Mouse (Mus musculus): ENCODE data around the gene Gm3435. TPM values are rescaled to one million over a fixed set of nuclear protein-coding genes. Genes with fewer than 3 reads are reported as not detected.
"Not testable (repeated sequence)": the region's sequence is repeated elsewhere in the genome, so short reads cannot be mapped to it uniquely, and the experiment has no call there.

Gene Gm3435
- polyA plus RNA-seq, 1 experiment from 2014 or later = 3.6 TPM

DNA sequence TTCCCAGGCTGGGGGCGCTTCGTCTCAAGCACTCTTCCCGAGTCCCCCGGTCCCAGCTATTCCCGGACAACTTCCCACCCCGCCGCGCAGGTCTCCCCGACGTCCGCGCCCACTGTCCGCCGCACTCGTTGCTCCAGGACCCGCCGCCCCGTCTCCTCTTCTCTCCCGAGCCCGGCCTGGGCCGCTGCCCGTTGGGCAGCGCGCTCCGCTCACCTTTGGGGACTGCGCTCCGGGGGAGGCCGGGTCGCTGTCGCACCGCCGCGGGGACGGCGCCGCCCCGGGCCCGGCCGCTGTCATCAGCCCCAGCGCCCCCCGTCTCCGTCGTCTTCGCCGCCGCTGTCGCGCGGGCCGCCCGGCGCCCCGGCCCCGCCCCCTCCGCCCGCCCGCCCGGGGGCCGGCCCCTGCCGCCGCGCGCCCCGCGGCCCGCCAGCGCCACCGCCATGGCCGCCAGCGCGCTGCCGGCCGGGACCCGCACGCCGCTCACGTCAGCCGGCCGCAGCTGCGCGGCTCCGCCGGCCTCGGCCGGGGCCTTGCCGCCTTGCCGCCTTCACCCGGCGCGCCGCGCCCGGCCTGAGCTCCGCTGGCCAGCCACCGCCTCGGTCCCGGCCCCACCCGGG, 17.3 kb upstream of the Gm3435 start:
- not testable (repeated sequence) for H3K9me3 ChIP-seq (ENCODE audit: control insufficient read depth); H3K27me3 ChIP-seq (replicated peaks; ENCODE audit: control insufficient read depth, insufficient read depth, low read length); H3K27ac ChIP-seq (ENCODE audit: low read depth, low read length); H3K4me3 ChIP-seq (ENCODE audit: low read depth, low read length); H3K4me1 ChIP-seq (replicated peaks; ENCODE audit: control insufficient read depth, insufficient read depth, low read length); H3K9ac ChIP-seq (ENCODE audit: low read depth, low read length); H3K4me2 ChIP-seq (replicated peaks; ENCODE audit: low read depth); H3K36me3 ChIP-seq (ENCODE audit: control insufficient read depth, insufficient read depth)
- WGBS = no CpG with 5 or more reads among the region's 98 CpGs
- peak; percentile 86 for ATAC-seq

DNA sequence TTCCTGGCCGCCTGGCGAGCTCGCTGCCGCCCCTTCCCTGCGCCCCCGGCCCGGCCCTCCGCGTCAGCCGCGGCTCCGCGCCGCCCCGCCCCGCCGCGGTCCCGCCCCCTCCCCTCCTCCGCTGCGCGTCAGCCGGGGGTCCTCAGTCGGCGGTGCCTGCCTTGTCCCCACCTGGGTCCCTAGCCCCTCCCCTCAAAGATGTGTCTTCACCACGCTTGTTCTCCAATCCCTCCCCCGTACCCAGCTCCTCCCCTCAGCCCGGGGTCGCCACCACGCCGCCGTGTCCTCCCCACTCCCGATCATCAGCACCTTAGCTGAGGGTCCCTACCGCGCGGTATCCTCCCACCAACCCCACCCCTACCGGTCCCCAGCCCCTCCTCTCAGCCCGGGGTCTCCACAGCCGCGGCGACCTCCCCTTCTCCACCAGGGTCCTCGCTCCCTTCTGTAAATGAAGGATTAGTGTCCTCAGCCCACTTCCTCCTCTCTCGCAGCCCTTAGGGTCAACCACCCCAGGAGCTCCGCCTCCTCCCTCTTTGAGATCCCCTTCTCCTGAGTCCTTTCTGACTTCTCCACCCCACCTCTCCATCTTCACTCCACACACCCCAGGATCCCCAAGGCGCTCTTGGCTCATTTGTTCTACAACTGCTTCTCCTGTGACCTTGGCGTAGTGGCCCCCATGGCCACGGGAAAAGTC, 16.7 kb upstream of the Gm3435 start:
- not testable (repeated sequence) for H3K4me3 ChIP-seq (ENCODE audit: low read depth, low read length); H3K9ac ChIP-seq (ENCODE audit: low read depth, low read length); H3K9me3 ChIP-seq (ENCODE audit: control insufficient read depth); H3K27ac ChIP-seq (ENCODE audit: low read depth, low read length); H3K36me3 ChIP-seq (ENCODE audit: control insufficient read depth, insufficient read depth); H3K27me3 ChIP-seq (replicated peaks; ENCODE audit: control insufficient read depth, insufficient read depth, low read length); H3K4me2 ChIP-seq (replicated peaks; ENCODE audit: low read depth); H3K4me1 ChIP-seq (replicated peaks; ENCODE audit: control insufficient read depth, insufficient read depth, low read length)
- peak; percentile 57 for ATAC-seq
- no CpG with 5 or more reads among the region's 47 CpGs for WGBS

DNA sequence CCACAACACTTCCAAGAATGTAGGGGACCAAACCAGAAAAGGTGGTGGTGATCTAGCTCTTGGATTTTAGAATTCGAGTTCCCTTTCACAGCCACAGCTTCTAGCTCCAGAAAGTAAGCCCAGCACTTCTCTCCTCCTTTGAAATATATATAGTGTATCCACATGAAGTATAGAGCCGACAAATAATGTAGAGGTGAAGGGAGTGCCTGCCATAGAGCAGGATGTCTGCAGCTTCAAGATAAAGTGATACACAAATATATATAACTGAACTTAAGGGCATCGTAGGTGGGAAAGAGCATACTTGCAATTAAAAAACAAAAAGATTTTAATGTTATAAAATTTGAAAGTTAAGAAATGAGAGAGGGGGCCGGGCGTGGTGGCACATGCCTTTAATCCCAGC, 15.8 kb upstream of the Gm3435 start:
- ATAC-seq; H3K36me3 ChIP-seq (ENCODE audit: control insufficient read depth, insufficient read depth); H3K4me1 ChIP-seq (replicated peaks; ENCODE audit: control insufficient read depth, insufficient read depth, low read length); H3K9me3 ChIP-seq (ENCODE audit: control insufficient read depth); H3K9ac ChIP-seq (ENCODE audit: low read depth, low read length); H3K27me3 ChIP-seq (replicated peaks; ENCODE audit: control insufficient read depth, insufficient read depth, low read length); H3K4me3 ChIP-seq (ENCODE audit: low read depth, low read length); H3K27ac ChIP-seq (ENCODE audit: low read depth, low read length); H3K4me2 ChIP-seq (replicated peaks; ENCODE audit: low read depth): not testable (repeated sequence)
- no CpG with 5 or more reads among the region's 5 CpGs for WGBS

DNA sequence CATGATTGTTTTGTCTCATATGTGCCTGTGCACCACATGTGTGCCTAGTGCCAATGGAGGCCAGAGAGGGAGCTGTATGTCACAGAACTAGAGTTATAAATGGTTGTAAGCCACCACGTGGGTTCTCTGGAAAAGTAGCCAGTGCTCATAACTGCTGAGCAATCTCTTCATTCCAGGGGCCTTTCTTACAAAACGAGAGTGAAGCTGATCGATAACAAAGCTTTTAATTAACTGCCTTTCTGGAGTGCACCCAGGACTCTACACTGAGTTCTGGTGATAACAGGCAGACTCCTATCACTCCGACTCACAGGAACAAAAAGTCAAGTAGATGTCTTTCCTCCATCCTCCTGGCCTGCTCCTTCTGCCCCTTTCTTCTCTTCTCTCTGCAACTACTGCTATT, 9.9 kb upstream of the Gm3435 start:
- H3K4me2 ChIP-seq (replicated peaks; ENCODE audit: low read depth); H3K9me3 ChIP-seq (ENCODE audit: control insufficient read depth); H3K9ac ChIP-seq (ENCODE audit: low read depth, low read length); H3K4me1 ChIP-seq (replicated peaks; ENCODE audit: control insufficient read depth, insufficient read depth, low read length); H3K27me3 ChIP-seq (replicated peaks; ENCODE audit: control insufficient read depth, insufficient read depth, low read length); H3K27ac ChIP-seq (ENCODE audit: low read depth, low read length); ATAC-seq; H3K36me3 ChIP-seq (ENCODE audit: control insufficient read depth, insufficient read depth); H3K4me3 ChIP-seq (ENCODE audit: low read depth, low read length): not testable (repeated sequence)
- no CpG with 5 or more reads among the region's 4 CpGs for WGBS

DNA sequence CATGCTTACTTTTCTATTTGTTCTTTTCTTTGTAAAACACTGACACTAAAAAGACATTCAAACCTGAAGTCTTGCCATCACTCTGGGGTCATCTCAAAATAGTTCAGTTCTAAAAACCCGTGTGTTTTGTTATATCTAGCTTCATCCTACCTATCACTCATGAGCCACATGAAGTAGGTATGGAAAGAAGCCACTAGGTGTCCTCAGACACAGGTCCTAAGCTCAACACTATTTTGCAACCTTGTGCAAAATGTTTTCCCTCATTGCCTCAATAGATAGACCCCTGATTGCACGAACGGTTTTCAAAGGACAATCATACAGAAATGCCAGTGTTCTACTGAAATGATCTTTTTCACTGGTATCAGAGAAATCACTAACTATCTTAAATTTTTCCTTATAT, 888 bp upstream of the Gm3435 start:
- H3K4me3 ChIP-seq (ENCODE audit: low read depth, low read length); H3K27ac ChIP-seq (ENCODE audit: low read depth, low read length); H3K36me3 ChIP-seq (ENCODE audit: control insufficient read depth, insufficient read depth); H3K9me3 ChIP-seq (ENCODE audit: control insufficient read depth); H3K4me1 ChIP-seq (replicated peaks; ENCODE audit: control insufficient read depth, insufficient read depth, low read length); H3K27me3 ChIP-seq (replicated peaks; ENCODE audit: control insufficient read depth, insufficient read depth, low read length); H3K4me2 ChIP-seq (replicated peaks; ENCODE audit: low read depth); H3K9ac ChIP-seq (ENCODE audit: low read depth, low read length): not testable (repeated sequence)
- peak; percentile 39 for ATAC-seq
- no CpG with 5 or more reads among the region's 3 CpGs for WGBS

DNA sequence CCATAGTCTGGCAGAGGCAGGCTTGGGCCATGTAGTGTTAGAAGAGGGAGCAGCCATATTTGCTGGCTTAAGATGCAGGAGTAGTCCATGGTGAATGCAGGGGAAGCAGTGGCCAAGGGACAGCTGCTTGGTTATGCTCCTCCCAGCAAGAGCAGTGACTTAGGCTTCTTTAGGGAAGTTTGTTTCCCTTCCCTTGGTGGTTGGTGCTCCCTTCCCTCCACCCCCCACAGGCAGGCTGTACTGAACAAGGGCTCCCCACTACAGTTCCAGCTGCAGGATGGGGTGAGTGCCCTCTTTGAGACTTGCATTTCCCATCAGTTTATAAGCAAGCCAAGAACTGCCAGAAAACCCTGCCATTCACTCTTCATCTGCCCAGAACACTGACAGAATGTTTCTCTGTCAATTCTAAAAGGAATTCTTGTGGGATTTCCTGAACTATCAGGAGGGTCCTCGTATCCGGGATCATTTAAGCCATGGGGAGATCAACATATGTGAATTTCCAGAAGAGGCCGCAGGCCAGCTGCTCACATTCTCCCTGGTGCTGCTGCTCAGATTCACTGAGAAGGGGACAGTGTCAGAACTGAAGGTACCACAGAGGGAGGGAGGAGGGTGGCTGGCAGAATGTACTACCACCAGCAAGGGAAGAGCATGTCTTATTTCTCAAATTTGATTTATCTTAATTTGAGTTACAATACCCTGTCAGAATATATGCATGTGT, 11.7 kb downstream of the Gm3435 start:
- not testable (repeated sequence) for H3K9ac ChIP-seq (ENCODE audit: low read depth, low read length); H3K9me3 ChIP-seq (ENCODE audit: control insufficient read depth); H3K4me1 ChIP-seq (replicated peaks; ENCODE audit: control insufficient read depth, insufficient read depth, low read length); H3K36me3 ChIP-seq (ENCODE audit: control insufficient read depth, insufficient read depth); ATAC-seq; H3K4me2 ChIP-seq (replicated peaks; ENCODE audit: low read depth); H3K27ac ChIP-seq (ENCODE audit: low read depth, low read length); H3K4me3 ChIP-seq (ENCODE audit: low read depth, low read length); H3K27me3 ChIP-seq (replicated peaks; ENCODE audit: control insufficient read depth, insufficient read depth, low read length)
- WGBS = 87% methylated on average over 3 of the region's 3 CpGs

DNA sequence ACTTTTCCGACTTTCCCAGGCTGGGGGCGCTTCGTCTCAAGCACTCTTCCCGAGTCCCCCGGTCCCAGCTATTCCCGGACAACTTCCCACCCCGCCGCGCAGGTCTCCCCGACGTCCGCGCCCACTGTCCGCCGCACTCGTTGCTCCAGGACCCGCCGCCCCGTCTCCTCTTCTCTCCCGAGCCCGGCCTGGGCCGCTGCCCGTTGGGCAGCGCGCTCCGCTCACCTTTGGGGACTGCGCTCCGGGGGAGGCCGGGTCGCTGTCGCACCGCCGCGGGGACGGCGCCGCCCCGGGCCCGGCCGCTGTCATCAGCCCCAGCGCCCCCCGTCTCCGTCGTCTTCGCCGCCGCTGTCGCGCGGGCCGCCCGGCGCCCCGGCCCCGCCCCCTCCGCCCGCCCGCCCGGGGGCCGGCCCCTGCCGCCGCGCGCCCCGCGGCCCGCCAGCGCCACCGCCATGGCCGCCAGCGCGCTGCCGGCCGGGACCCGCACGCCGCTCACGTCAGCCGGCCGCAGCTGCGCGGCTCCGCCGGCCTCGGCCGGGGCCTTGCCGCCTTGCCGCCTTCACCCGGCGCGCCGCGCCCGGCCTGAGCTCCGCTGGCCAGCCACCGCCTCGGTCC, 14.0 kb downstream of the Gm3435 start:
- H3K27ac ChIP-seq (ENCODE audit: low read depth, low read length); H3K9ac ChIP-seq (ENCODE audit: low read depth, low read length); H3K4me2 ChIP-seq (replicated peaks; ENCODE audit: low read depth); H3K4me3 ChIP-seq (ENCODE audit: low read depth, low read length); H3K9me3 ChIP-seq (ENCODE audit: control insufficient read depth); H3K27me3 ChIP-seq (replicated peaks; ENCODE audit: control insufficient read depth, insufficient read depth, low read length); H3K4me1 ChIP-seq (replicated peaks; ENCODE audit: control insufficient read depth, insufficient read depth, low read length); H3K36me3 ChIP-seq (ENCODE audit: control insufficient read depth, insufficient read depth): not testable (repeated sequence)
- WGBS = no CpG with 5 or more reads among the region's 97 CpGs
- ATAC-seq = peak; percentile 83

DNA sequence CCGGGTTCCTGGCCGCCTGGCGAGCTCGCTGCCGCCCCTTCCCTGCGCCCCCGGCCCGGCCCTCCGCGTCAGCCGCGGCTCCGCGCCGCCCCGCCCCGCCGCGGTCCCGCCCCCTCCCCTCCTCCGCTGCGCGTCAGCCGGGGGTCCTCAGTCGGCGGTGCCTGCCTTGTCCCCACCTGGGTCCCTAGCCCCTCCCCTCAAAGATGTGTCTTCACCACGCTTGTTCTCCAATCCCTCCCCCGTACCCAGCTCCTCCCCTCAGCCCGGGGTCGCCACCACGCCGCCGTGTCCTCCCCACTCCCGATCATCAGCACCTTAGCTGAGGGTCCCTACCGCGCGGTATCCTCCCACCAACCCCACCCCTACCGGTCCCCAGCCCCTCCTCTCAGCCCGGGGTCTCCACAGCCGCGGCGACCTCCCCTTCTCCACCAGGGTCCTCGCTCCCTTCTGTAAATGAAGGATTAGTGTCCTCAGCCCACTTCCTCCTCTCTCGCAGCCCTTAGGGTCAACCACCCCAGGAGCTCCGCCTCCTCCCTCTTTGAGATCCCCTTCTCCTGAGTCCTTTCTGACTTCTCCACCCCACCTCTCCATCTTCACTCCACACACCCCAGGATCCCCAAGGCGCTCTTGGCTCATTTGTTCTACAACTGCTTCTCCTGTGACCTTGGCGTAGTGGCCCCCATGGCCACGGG, 14.7 kb downstream of the Gm3435 start:
- not testable (repeated sequence) for H3K27me3 ChIP-seq (replicated peaks; ENCODE audit: control insufficient read depth, insufficient read depth, low read length); H3K27ac ChIP-seq (ENCODE audit: low read depth, low read length); H3K9ac ChIP-seq (ENCODE audit: low read depth, low read length); H3K4me1 ChIP-seq (replicated peaks; ENCODE audit: control insufficient read depth, insufficient read depth, low read length); H3K4me3 ChIP-seq (ENCODE audit: low read depth, low read length); H3K36me3 ChIP-seq (ENCODE audit: control insufficient read depth, insufficient read depth); H3K4me2 ChIP-seq (replicated peaks; ENCODE audit: low read depth); H3K9me3 ChIP-seq (ENCODE audit: control insufficient read depth)
- ATAC-seq = peak; percentile 28
- WGBS = no CpG with 5 or more reads among the region's 48 CpGs

DNA sequence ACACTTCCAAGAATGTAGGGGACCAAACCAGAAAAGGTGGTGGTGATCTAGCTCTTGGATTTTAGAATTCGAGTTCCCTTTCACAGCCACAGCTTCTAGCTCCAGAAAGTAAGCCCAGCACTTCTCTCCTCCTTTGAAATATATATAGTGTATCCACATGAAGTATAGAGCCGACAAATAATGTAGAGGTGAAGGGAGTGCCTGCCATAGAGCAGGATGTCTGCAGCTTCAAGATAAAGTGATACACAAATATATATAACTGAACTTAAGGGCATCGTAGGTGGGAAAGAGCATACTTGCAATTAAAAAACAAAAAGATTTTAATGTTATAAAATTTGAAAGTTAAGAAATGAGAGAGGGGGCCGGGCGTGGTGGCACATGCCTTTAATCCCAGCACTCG, 15.5 kb downstream of the Gm3435 start:
- H3K27ac ChIP-seq (ENCODE audit: low read depth, low read length); H3K4me3 ChIP-seq (ENCODE audit: low read depth, low read length); H3K9me3 ChIP-seq (ENCODE audit: control insufficient read depth); ATAC-seq; H3K36me3 ChIP-seq (ENCODE audit: control insufficient read depth, insufficient read depth); H3K9ac ChIP-seq (ENCODE audit: low read depth, low read length); H3K4me2 ChIP-seq (replicated peaks; ENCODE audit: low read depth); H3K27me3 ChIP-seq (replicated peaks; ENCODE audit: control insufficient read depth, insufficient read depth, low read length); H3K4me1 ChIP-seq (replicated peaks; ENCODE audit: control insufficient read depth, insufficient read depth, low read length): not testable (repeated sequence)
- WGBS = no CpG with 5 or more reads among the region's 6 CpGs
